Mouse (Mus musculus): ENCODE results near the gene Trak1. TPM values are rescaled to one million over a fixed set of nuclear protein-coding genes. Genes with fewer than 3 reads are reported as not detected.

The Trak1 gene
- polyA plus RNA-seq, 1 experiment = 64.3 TPM

GRCm38 (mm10) chr9:121374076-121374863, 77.0 kb downstream of the Trak1 start:
- peak overlapping the region; percentile 27 for H3K27ac ChIP-seq (replicated peaks; ENCODE audit: low read depth, low read length)
- no peak overlapping the region for H3K4me3 ChIP-seq (ENCODE audit: insufficient read depth, low read depth, low read length)
- H3K4me1 ChIP-seq (ENCODE audit: control insufficient read depth, insufficient read depth, insufficient read length, low read length) = peaks cover 41% of the 10 kb centered on the region

GRCm38 (mm10) chr9:121374864-121375255, 77.6 kb downstream of the Trak1 start:
- no peak overlapping the region for H3K4me3 ChIP-seq (ENCODE audit: insufficient read depth, low read depth, low read length)
- H3K4me1 ChIP-seq (ENCODE audit: control insufficient read depth, insufficient read depth, insufficient read length, low read length) = peaks cover 35% of the 10 kb centered on the region
- H3K27ac ChIP-seq (replicated peaks; ENCODE audit: low read depth, low read length) = no peak overlapping the region; the same call in 1 of the 2 replicates

- H3K27ac ChIP-seq (replicated peaks; ENCODE audit: low read depth, low read length) = peak overlapping the region; percentile 32; the same call in 1 of the 2 replicates
Observed at GRCm38 (mm10) chr9:121376094-121376493, 78.8 kb downstream of the Trak1 start.

GRCm38 (mm10) chr9:121380310-121380920, 83.1 kb downstream of the Trak1 start:
- H3K4me3 ChIP-seq (ENCODE audit: insufficient read depth, low read depth, low read length) = no peak overlapping the region
- peaks cover 12% of the 10 kb centered on the region for H3K4me1 ChIP-seq (ENCODE audit: control insufficient read depth, insufficient read depth, insufficient read length, low read length)
- no peak overlapping the region for H3K27ac ChIP-seq (replicated peaks; ENCODE audit: low read depth, low read length)

More at GRCm38 (mm10) chr9:121376094-121376493, 78.8 kb downstream of the Trak1 start:
- no peak overlapping the region for H3K4me3 ChIP-seq (ENCODE audit: insufficient read depth, low read depth, low read length)
- peaks cover 24% of the 10 kb centered on the region for H3K4me1 ChIP-seq (ENCODE audit: control insufficient read depth, insufficient read depth, insufficient read length, low read length)

GRCm38 (mm10) chr9:121381678-121382297, 84.5 kb downstream of the Trak1 start:
- peak overlapping the region; percentile 87 for H3K27ac ChIP-seq (replicated peaks; ENCODE audit: low read depth, low read length)

GRCm38 (mm10) chr9:121382568-121382967, 85.3 kb downstream of the Trak1 start:
- Histone ChIP-seq H3K4me3 (ENCODE audit: insufficient read depth, low read depth, low read length) (peak overlapping the region; percentile 15), H3K27ac (replicated peaks; ENCODE audit: low read depth, low read length) (peak overlapping the region; percentile 87), H3K4me1 (ENCODE audit: control insufficient read depth, insufficient read depth, insufficient read length, low read length) (peaks cover 23% of the 10 kb centered on the region)

More at GRCm38 (mm10) chr9:121381678-121382297, 84.5 kb downstream of the Trak1 start:
- Histone ChIP-seq H3K4me3 (ENCODE audit: insufficient read depth, low read depth, low read length) (no peak overlapping the region), H3K4me1 (ENCODE audit: control insufficient read depth, insufficient read depth, insufficient read length, low read length) (peaks cover 17% of the 10 kb centered on the region)

- peak overlapping the region; percentile 15 for H3K4me3 ChIP-seq (ENCODE audit: insufficient read depth, low read depth, low read length)
- peak overlapping the region; percentile 87 for H3K27ac ChIP-seq (replicated peaks; ENCODE audit: low read depth, low read length)
- H3K4me1 ChIP-seq (ENCODE audit: control insufficient read depth, insufficient read depth, insufficient read length, low read length) = peaks cover 26% of the 10 kb centered on the region
Observed at GRCm38 (mm10) chr9:121383180-121383586, 85.9 kb downstream of the Trak1 start.

- Histone ChIP-seq H3K4me3 (ENCODE audit: insufficient read depth, low read depth, low read length) (no peak overlapping the region), H3K27ac (replicated peaks; ENCODE audit: low read depth, low read length) (no peak overlapping the region), H3K4me1 (ENCODE audit: control insufficient read depth, insufficient read depth, insufficient read length, low read length) (peaks cover 28% of the 10 kb centered on the region)
Observed at GRCm38 (mm10) chr9:121384620-121385019, 87.3 kb downstream of the Trak1 start.

GRCm38 (mm10) chr9:121385091-121385748, 87.9 kb downstream of the Trak1 start:
- Histone ChIP-seq H3K4me1 (ENCODE audit: control insufficient read depth, insufficient read depth, insufficient read length, low read length) (peaks cover 28% of the 10 kb centered on the region), H3K4me3 (ENCODE audit: insufficient read depth, low read depth, low read length) (no peak overlapping the region), H3K27ac (replicated peaks; ENCODE audit: low read depth, low read length) (no peak overlapping the region)

GRCm38 (mm10) chr9:121385749-121386350, 88.5 kb downstream of the Trak1 start:
- Histone ChIP-seq H3K4me3 (ENCODE audit: insufficient read depth, low read depth, low read length) (no peak overlapping the region), H3K27ac (replicated peaks; ENCODE audit: low read depth, low read length) (no peak overlapping the region), H3K4me1 (ENCODE audit: control insufficient read depth, insufficient read depth, insufficient read length, low read length) (peaks cover 28% of the 10 kb centered on the region)

- H3K27ac ChIP-seq (replicated peaks; ENCODE audit: low read depth, low read length) = peak overlapping the region; percentile 22; the same call in 1 of the 2 replicates
- H3K4me3 ChIP-seq (ENCODE audit: insufficient read depth, low read depth, low read length) = no peak overlapping the region
- H3K4me1 ChIP-seq (ENCODE audit: control insufficient read depth, insufficient read depth, insufficient read length, low read length) = peaks cover 25% of the 10 kb centered on the region
Observed at GRCm38 (mm10) chr9:121387539-121388272, 90.4 kb downstream of the Trak1 start.

- Histone ChIP-seq H3K4me3 (ENCODE audit: insufficient read depth, low read depth, low read length) (no peak overlapping the region), H3K4me1 (ENCODE audit: control insufficient read depth, insufficient read depth, insufficient read length, low read length) (peaks cover 22% of the 10 kb centered on the region), H3K27ac (replicated peaks; ENCODE audit: low read depth, low read length) (peak overlapping the region; percentile 22; the same call in 1 of the 2 replicates)
Observed at GRCm38 (mm10) chr9:121388273-121388931, 91.1 kb downstream of the Trak1 start.

- Histone ChIP-seq H3K27ac (replicated peaks; ENCODE audit: low read depth, low read length) (no peak overlapping the region), H3K4me1 (ENCODE audit: control insufficient read depth, insufficient read depth, insufficient read length, low read length) (peaks cover 18% of the 10 kb centered on the region), H3K4me3 (ENCODE audit: insufficient read depth, low read depth, low read length) (no peak overlapping the region)
Observed at GRCm38 (mm10) chr9:121389258-121389657, 92.0 kb downstream of the Trak1 start.

- Histone ChIP-seq H3K4me1 (ENCODE audit: control insufficient read depth, insufficient read depth, insufficient read length, low read length) (peaks cover 12% of the 10 kb centered on the region), H3K27ac (replicated peaks; ENCODE audit: low read depth, low read length) (no peak overlapping the region), H3K4me3 (ENCODE audit: insufficient read depth, low read depth, low read length) (no peak overlapping the region)
Observed at GRCm38 (mm10) chr9:121391898-121392297, 94.6 kb downstream of the Trak1 start.

Data from brown adipose tissue, adult 24 weeks (tissue).